In the genomic region with DNA sequence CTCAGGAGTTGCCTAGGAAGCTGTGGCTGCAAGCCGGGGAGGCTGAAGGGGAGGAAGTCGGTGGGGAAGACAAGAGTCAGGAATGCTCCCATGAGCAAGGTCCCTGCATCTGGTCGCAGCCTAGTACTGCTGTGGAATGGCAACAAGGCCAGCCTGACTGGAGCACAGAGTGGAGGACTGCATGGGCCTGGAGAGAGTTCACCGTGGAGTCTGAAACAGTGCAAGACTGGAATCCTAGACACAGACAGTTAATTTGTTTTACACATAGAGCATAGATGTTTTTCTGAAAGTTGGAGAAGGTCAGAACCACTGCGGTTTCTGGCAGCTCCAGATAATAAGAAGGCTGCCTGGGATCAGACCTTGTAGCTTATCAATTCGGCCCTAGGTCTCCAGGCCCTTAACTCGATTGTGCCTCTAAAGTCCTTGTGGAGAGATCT, we compare ENCODE assay signal across 8 mouse cellular contexts. TPM values are rescaled to one million over a fixed set of nuclear protein-coding genes. Genes with fewer than 3 reads are reported as not detected.
DNase-seq lines count a peak whose midpoint lies in the region; ATAC-seq and TF ChIP-seq lines count a peak whose summit lies in the region.

No protein-coding gene starts in this region.

- DNase-seq in heart, adult 11 months: peak; percentile 87
- DNase-seq in heart, adult 8-10 months (ENCODE audit: low spot score): no peak
- DNase-seq in c-Kit-positive CD71-positive TER-119-positive erythroid progenitor cells, embryonic 14.5 days (ENCODE audit: low spot score): peak; percentile 82
- peak; percentile 46 for DNase-seq in liver, postnatal 0 days
- DNase-seq in hindbrain, embryonic 14.5 days (ENCODE audit: low spot score): no peak
- DNase-seq in gastrocnemius, adult 8-10 months (ENCODE audit: low spot score in 2 of 2): no peak
- DNase-seq in left cerebral cortex, postnatal 36 days (ENCODE audit: low spot score in 2 of 2): no peak

- H3K36me3 ChIP-seq in E14TG2a.4 (ENCODE audit: insufficient read depth, low read length): no peaks in the 10 kb centered on the region
- no peaks in the 10 kb centered on the region for H3K36me3 ChIP-seq in liver, postnatal 0 days (replicated peaks; ENCODE audit: insufficient read depth, low read length)
- H3K36me3 ChIP-seq in hindbrain, embryonic 14.5 days (replicated peaks; ENCODE audit: control insufficient read depth, insufficient read depth): no peaks in the 10 kb centered on the region

- peak overlapping the region; percentile 87 for H3K27ac ChIP-seq in liver, postnatal 0 days (ENCODE audit: low read depth)
- no peak overlapping the region for H3K27ac ChIP-seq in hindbrain, embryonic 14.5 days

- peak; percentile 99 for TF ChIP-seq EP300 in liver, postnatal 0 days (IDR thresholded peaks at IDR 0.05; ENCODE audit: low read depth)

- peaks cover 75% of the 10 kb centered on the region for H3K4me1 ChIP-seq in E14TG2a.4 (replicated peaks; ENCODE audit: low read depth, low read length)
- H3K4me1 ChIP-seq in liver, postnatal 0 days (ENCODE audit: insufficient read depth): peaks cover 26% of the 10 kb centered on the region
- peaks cover 11% of the 10 kb centered on the region; the same call in 1 of the 2 replicates for H3K4me1 ChIP-seq in hindbrain, embryonic 14.5 days (replicated peaks; ENCODE audit: control insufficient read depth, insufficient read depth, low read length)

- H3K27me3 ChIP-seq in E14TG2a.4 (ENCODE audit: insufficient read depth, low read length): no peaks in the 10 kb centered on the region
- no peaks in the 10 kb centered on the region for H3K27me3 ChIP-seq in liver, postnatal 0 days (ENCODE audit: insufficient read depth, low read length)
- H3K27me3 ChIP-seq in hindbrain, embryonic 14.5 days (ENCODE audit: control insufficient read depth, insufficient read depth, low read length): peaks cover 43% of the 10 kb centered on the region

- H3K4me3 ChIP-seq in E14TG2a.4 (replicated peaks; ENCODE audit: low read length): peak overlapping the region; percentile 72; the same call in 1 of the 2 replicates
- peak overlapping the region; percentile 64 for H3K4me3 ChIP-seq in liver, postnatal 0 days (ENCODE audit: low read depth, low read length)
- H3K4me3 ChIP-seq in hindbrain, embryonic 14.5 days (replicated peaks; ENCODE audit: low read length): no peak overlapping the region

- no peak for TF ChIP-seq CTCF in E14TG2a.4 (conservative IDR thresholded peaks at IDR 0.05; ENCODE audit: low read length)
- no peak for TF ChIP-seq CTCF in liver, postnatal 0 days (IDR thresholded peaks at IDR 0.05; ENCODE audit: low read depth)

- WGBS in liver, postnatal 0 days (ENCODE audit: insufficient replicate concordance): 34% methylated on average over 7 of the region's 7 CpGs
- WGBS in hindbrain, embryonic 14.5 days: 40% methylated on average over 7 of the region's 7 CpGs

- no peaks in the 10 kb centered on the region for H3K9me3 ChIP-seq in E14TG2a.4 (ENCODE audit: low read length)
- no peaks in the 10 kb centered on the region for H3K9me3 ChIP-seq in liver, postnatal 0 days (ENCODE audit: low read length)
- no peaks in the 10 kb centered on the region for H3K9me3 ChIP-seq in hindbrain, embryonic 14.5 days (ENCODE audit: control insufficient read depth, low read length)

- intact Hi-C loops in left cerebral cortex, postnatal 36 days (cut with DNase I): no loop called here

- ATAC-seq in liver, postnatal 0 days: peak; percentile 78
- no peak for ATAC-seq in hindbrain, embryonic 14.5 days (ENCODE audit: low FRiP score)

- H3K4me2 ChIP-seq in liver, postnatal 0 days (ENCODE audit: low read depth, low read length): peak overlapping the region; percentile 67
- H3K4me2 ChIP-seq in hindbrain, embryonic 14.5 days (replicated peaks): no peak overlapping the region

- 0 out of 2 replicates have a peak overlapping the region, but pooled peaks have one; percentile 1 for H3K9ac ChIP-seq in liver, postnatal 0 days (replicated peaks)
- no peak overlapping the region for H3K9ac ChIP-seq in hindbrain, embryonic 14.5 days

RNA-seq across cellular contexts. Expression of a gene that starts 13.4 kb away (rescaled TPM):
- total RNA-seq in heart, adult 8-10 months (2022): 10 to 100 TPM; 36.1 to 39.1 (median 37.7) TPM
- polyA plus RNA-seq in liver, postnatal 0 days (2015; fragmentation: Nextera tagmentation; extraction: Ambion mirVana): 15.3 TPM in 2 replicates
- polyA plus RNA-seq in hindbrain, embryonic 14.5 days (2014; fragmentation: Nextera tagmentation; extraction: Ambion mirVana): 16.5 and 16.8 TPM in 2 replicates
- 10 to 100 TPM; 39.1 to 42.1 (median 41.5) TPM for total RNA-seq in gastrocnemius, adult 8-10 months (2022)
- 10 to 100 TPM; 41.7 to 44.5 TPM for total RNA-seq in left cerebral cortex, postnatal 36 days (2021)

Comparison
In these comparisons a context has a peak if more than half of its experiments do, and no peak if none do; other contexts are left out.
1. DNase-seq: peak in heart, adult 11 months (single experiment), c-Kit-positive CD71-positive TER-119-positive erythroid progenitor cells, embryonic 14.5 days (single experiment) and liver, postnatal 0 days (single experiment); none in heart, adult 8-10 months (single experiment), hindbrain, embryonic 14.5 days (single experiment), gastrocnemius, adult 8-10 months (0 of 2) and left cerebral cortex, postnatal 36 days (0 of 2).